Comparison of ENCODE assay signal across 8 mouse cellular contexts in genomic region chr11:43411413-43411812, GRCm38 (mm10). TPM values are rescaled to one million over a fixed set of nuclear protein-coding genes. Genes with fewer than 3 reads are reported as not detected.
DNase-seq lines count a peak whose midpoint lies in the region; ATAC-seq and TF ChIP-seq lines count a peak whose summit lies in the region.

No protein-coding gene starts in this region.

- ATAC-seq in neural tube, embryonic 12.5 days (ENCODE audit: low FRiP score, low read depth): peak; percentile 67

- H3K9ac ChIP-seq in liver, adult 2 months (ENCODE audit: low read depth, low read length): no peak overlapping the region
- H3K9ac ChIP-seq in neural tube, embryonic 12.5 days: no peak overlapping the region

- H3K4me2 ChIP-seq in neural tube, embryonic 12.5 days (replicated peaks): no peak overlapping the region

- H3K27ac ChIP-seq in liver, adult 2 months (replicated peaks; ENCODE audit: insufficient read depth, low read depth, low read length): no peak overlapping the region
- H3K27ac ChIP-seq in neural tube, embryonic 12.5 days: no peak overlapping the region

- no peak for TF ChIP-seq POLR2A in liver, adult 2 months (IDR thresholded peaks at IDR 0.05; ENCODE audit: extremely low read depth, insufficient read depth, low read length)

- H3K27me3 ChIP-seq in liver, adult 2 months (ENCODE audit: control insufficient read depth, insufficient read depth, low read length): no peaks in the 10 kb centered on the region
- no peaks in the 10 kb centered on the region for H3K27me3 ChIP-seq in neural tube, embryonic 12.5 days (replicated peaks)

- TF ChIP-seq CTCF in liver, adult 2 months (IDR thresholded peaks at IDR 0.05; ENCODE audit: low read depth, low read length): peak; percentile 47; the same call in 1 of the 2 replicates

- no peaks in the 10 kb centered on the region for H3K36me3 ChIP-seq in liver, adult 2 months (ENCODE audit: control insufficient read depth, insufficient read depth, low read length)
- no peaks in the 10 kb centered on the region for H3K36me3 ChIP-seq in neural tube, embryonic 12.5 days

- no peaks in the 10 kb centered on the region for H3K79me2 ChIP-seq in liver, adult 2 months (ENCODE audit: control insufficient read depth, insufficient read depth, low read length)

- no peak overlapping the region for H3K4me3 ChIP-seq in liver, adult 2 months (ENCODE audit: insufficient read depth, low read depth, low read length)
- H3K4me3 ChIP-seq in neural tube, embryonic 12.5 days: no peak overlapping the region

- H3K4me1 ChIP-seq in liver, adult 2 months (ENCODE audit: control insufficient read depth, insufficient read depth, low read length): no peaks in the 10 kb centered on the region; the same call in 1 of the 2 replicates
- no peaks in the 10 kb centered on the region for H3K4me1 ChIP-seq in neural tube, embryonic 12.5 days

- DNase-seq in 416B (ENCODE audit: low read depth) (peak; percentile 77), MEL-GATA-1-ER (ENCODE audit: extremely low read depth, low read depth) (peak; percentile 72)
- peak; percentile 68 for DNase-seq in cerebellum, adult 9-10 months
- peak; percentile 40 to 61 for DNase-seq in frontal cortex, postnatal 14 days (ENCODE audit: low spot score in 2 of 2)
- peak; percentile 78 for DNase-seq in kidney, adult 9 months
- DNase-seq in liver, adult 2 months (ENCODE audit: extremely low read depth, low read depth, low spot score): peak; percentile 54
- DNase-seq in testis, postnatal 10 days (ENCODE audit: low spot score): peak; percentile 78

- 0% methylated on average over 1 of the region's 1 CpGs for WGBS in liver, adult 2 months
- 0% methylated on average over 1 of the region's 1 CpGs for WGBS in neural tube, embryonic 12.5 days

- no peaks in the 10 kb centered on the region for H3K9me3 ChIP-seq in neural tube, embryonic 12.5 days

RNA-seq across cellular contexts. Expression of gene Pttg1, which starts 14.6 kb away (rescaled TPM):
- 40.0 and 45.4 TPM in 2 replicates for total RNA-seq in liver, adult 2 months (2014; rRNA removed)
- polyA plus RNA-seq in liver, adult 2 months (2012; rRNA removed): 12.0 and 17.7 TPM in 2 replicates
- polyA plus RNA-seq in neural tube, embryonic 12.5 days (2016; fragmentation: Nextera tagmentation; extraction: Ambion mirVana): 64.0 and 65.7 TPM in 2 replicates

RNA-seq across cellular contexts. Expression of gene Slu7, which starts 22.1 kb away (rescaled TPM):
- total RNA-seq in liver, adult 2 months (2014; rRNA removed): 11.8 and 13.2 TPM in 2 replicates
- polyA plus RNA-seq in liver, adult 2 months (2012; rRNA removed): 1.7 and 2.4 TPM in 2 replicates
- polyA plus RNA-seq in neural tube, embryonic 12.5 days (2016; fragmentation: Nextera tagmentation; extraction: Ambion mirVana): 66.7 and 67.8 TPM in 2 replicates

Comparison
In these comparisons a context has a peak if more than half of its experiments do, and no peak if none do; other contexts are left out.
1. RNA of gene Slu7, which starts 22.1 kb away (polyA plus RNA-seq): 66.7 to 67.8 TPM in neural tube, embryonic 12.5 days; 1.7 to 2.4 TPM in liver, adult 2 months; every median in the first group is over 10 times any median in the second.
2. Peak in every context shown above with its lines, with median percentiles within 50 percentile points of each other: DNase-seq.